Mouse (Mus musculus) intestine, postnatal 0 days (tissue): ENCODE measurements around the gene Ggt1. TPM values are rescaled to one million over a fixed set of nuclear protein-coding genes. Genes with fewer than 3 reads are reported as not detected.
A peak's percentile ranks its signal among the peaks of the same experiment; 100 is the strongest.

Experiments
- ATAC-seq: fragments of 200-750 bp; cut with Nextera tagmentation; 2 replicates; pipeline ENCODE4 v1.8.0; 2017; ENCODE audit warnings: mild to moderate bottlenecking, moderate TSS enrichment, moderate library complexity
- H3K27ac ChIP-seq: fragments of 300-500 bp; sonication (generic); 2 replicates; pipeline ENCODE4 v1.5.1; 2014; ENCODE audit warnings: mild to moderate bottlenecking, low read depth, low read length, moderate library complexity
- H3K27me3 ChIP-seq: fragments of 300-500 bp; sonication (generic); replicated peaks from 2 replicates; pipeline ENCODE4 v1.6.1; 2014; ENCODE audit warnings: low read length, mixed read lengths; ENCODE audit not compliant: control insufficient read depth, insufficient read depth
- H3K36me3 ChIP-seq: fragments of 300-500 bp; sonication (generic); 2 replicates; pipeline ENCODE4 v1.6.1; 2014; ENCODE audit warnings: mild to moderate bottlenecking, moderate library complexity; ENCODE audit not compliant: control insufficient read depth, insufficient read depth
- H3K4me1 ChIP-seq: fragments of 300-500 bp; sonication (generic); replicated peaks from 2 replicates; pipeline ENCODE4 v1.6.1; 2014; ENCODE audit warnings: antibody characterized with exemption, low read length, mixed read lengths; ENCODE audit not compliant: control insufficient read depth, insufficient read depth
- H3K4me2 ChIP-seq: fragments of 300-500 bp; sonication (generic); replicated peaks from 2 replicates; pipeline ENCODE4 v1.6.1; 2014; ENCODE audit warnings: low read depth, mild to moderate bottlenecking, moderate library complexity
- H3K4me3 ChIP-seq: fragments of 300-500 bp; sonication (generic); 2 replicates; pipeline ENCODE4 v1.5.1; 2014; ENCODE audit warnings: low read depth, low read length
- H3K9ac ChIP-seq: fragments of 300-500 bp; sonication (generic); 2 replicates; pipeline ENCODE4 v1.6.1; 2014; ENCODE audit warnings: mild to moderate bottlenecking, low read depth, low read length
- H3K9me3 ChIP-seq: fragments of 300-500 bp; sonication (generic); 2 replicates; pipeline ENCODE4 v1.6.1; 2016; ENCODE audit warnings: mixed run types; ENCODE audit not compliant: control insufficient read depth
- CTCF ChIP-seq: sonication (generic); IDR thresholded peaks from 2 replicates; pipeline ENCODE4 v1.5.1; 2016; ENCODE audit warnings: low read depth, mild to moderate bottlenecking, control low read depth, antibody characterized with exemption, moderate library complexity
- WGBS: fragments of 180-500 bp; shearing (Covaris S2); extraction: QIAGEN DNeasy Blood & Tissue Kit; methylation state at CpG from one replicate; pipeline ENCODE4 v1.1.7; 2014; 5-methylcytosine and 5-hydroxymethylcytosine counted together
- polyA plus RNA-seq: library from polyadenylated mRNA; unstranded; fragments of >200 nt; fragmentation: Nextera tagmentation; extraction: Ambion mirVana; gene quantifications from 2 replicates; pipeline ENCODE4 v1.2.1, GENCODE M21; 2015

The Ggt1 gene
- polyA plus RNA-seq, 1 experiment from 2014 or later = 132 TPM

- Histone ChIP-seq H3K9ac (no peak overlapping the region), H3K4me1 (no peaks in the 10 kb centered on the region), H3K9me3 (0 out of 2 replicates have a peak, but pooled peaks cover 7% of the 10 kb centered on the region), H3K36me3 (no peaks in the 10 kb centered on the region), H3K27ac (no peak overlapping the region), H3K4me2 (no peak overlapping the region), H3K4me3 (no peak overlapping the region), H3K27me3 (no peaks in the 10 kb centered on the region)
- WGBS = 45% methylated on average over 8 of the region's 8 CpGs
- TF ChIP-seq CTCF = no peak
- ATAC-seq = 0 out of 2 replicates have a peak, but pooled peaks have one; percentile 40
These were observed 34.6 kb downstream of the Ggt1 start for GRCm38 (mm10) chr10:75595981-75596380.

DNA sequence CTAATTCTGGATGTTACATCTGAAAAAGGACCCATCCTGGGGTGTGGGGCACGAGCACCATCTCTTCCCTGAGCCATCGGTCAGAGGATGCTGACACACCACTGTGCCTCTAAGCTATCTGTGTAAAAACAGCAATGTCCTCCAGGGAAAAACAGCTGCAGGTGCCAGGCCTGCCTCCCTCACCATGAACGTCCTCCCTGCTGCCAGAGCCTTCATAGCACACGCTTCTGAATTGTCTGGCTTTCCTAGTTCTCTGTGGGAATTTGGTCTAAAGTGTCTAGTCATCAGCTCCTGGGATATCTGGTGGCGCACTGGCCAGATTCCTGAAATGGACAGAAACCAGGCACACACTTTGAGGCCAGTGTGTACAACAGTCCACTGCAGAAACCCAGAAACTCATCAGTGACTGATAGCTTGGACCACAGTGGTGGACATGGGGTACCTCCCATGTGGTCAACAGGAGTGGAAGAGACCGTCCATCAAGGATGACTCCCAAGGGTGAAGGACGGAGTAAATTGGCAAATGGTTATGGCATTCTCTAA lies 38.9 kb downstream of the Ggt1 start:
- 79% methylated on average over 7 of the region's 7 CpGs for WGBS
- Histone ChIP-seq H3K27me3 (no peaks in the 10 kb centered on the region), H3K27ac (no peak overlapping the region)

DNA sequence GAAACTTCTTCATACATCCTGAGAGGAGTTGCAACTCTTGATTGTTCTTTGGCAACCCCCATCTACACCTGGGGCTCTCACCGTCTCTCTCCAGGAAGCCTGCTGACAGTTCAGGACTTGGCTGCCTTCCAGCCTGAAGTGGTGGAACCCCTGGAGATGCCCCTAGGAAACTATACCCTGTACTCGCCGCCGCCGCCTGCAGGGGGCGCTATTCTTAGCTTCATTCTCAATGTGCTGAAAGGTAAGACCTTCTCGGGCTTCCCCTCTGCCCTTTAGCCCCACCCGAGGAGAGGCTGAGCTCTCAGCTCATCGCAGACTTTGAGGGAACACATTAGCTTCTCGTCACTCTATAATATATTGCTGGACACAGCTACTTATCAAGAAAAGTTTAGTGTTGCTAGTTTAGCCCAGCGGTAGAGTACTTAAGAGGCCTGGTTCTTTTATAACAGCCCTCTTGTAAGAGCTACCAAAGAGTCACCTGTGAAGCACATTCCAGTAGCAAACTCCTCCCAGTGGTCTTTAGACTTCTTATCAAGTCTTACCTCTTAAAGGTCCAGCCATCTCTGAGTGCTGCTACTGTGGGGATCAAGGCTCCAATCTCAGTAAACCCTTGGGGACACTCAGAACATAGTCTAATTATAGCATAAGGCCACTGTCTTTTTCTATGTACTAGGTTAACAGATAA lies 43.9 kb downstream of the Ggt1 start:
- TF ChIP-seq CTCF = peak; percentile 58
- Histone ChIP-seq H3K36me3 (no peaks in the 10 kb centered on the region), H3K9me3 (no peaks in the 10 kb centered on the region), H3K27ac (no peak overlapping the region), H3K4me2 (no peak overlapping the region), H3K4me3 (no peak overlapping the region), H3K4me1 (no peaks in the 10 kb centered on the region), H3K27me3 (no peaks in the 10 kb centered on the region), H3K9ac (no peak overlapping the region)
- ATAC-seq = peak; percentile 48
- 33% methylated on average over 11 of the region's 11 CpGs for WGBS

More for the DNA sequence above, 38.9 kb downstream of the Ggt1 start:
- Histone ChIP-seq H3K9ac (no peak overlapping the region), H3K4me1 (no peaks in the 10 kb centered on the region), H3K36me3 (no peaks in the 10 kb centered on the region), H3K9me3 (0 out of 2 replicates have a peak, but pooled peaks cover 7% of the 10 kb centered on the region), H3K4me3 (no peak overlapping the region), H3K4me2 (no peak overlapping the region)
- TF ChIP-seq CTCF = no peak
- no peak for ATAC-seq

GRCm38 (mm10) chr10:75607253-75607652 lies 45.8 kb downstream of the Ggt1 start:
- H3K4me1 ChIP-seq = no peaks in the 10 kb centered on the region
- no peak overlapping the region for H3K27ac ChIP-seq
- no peak overlapping the region for H3K9ac ChIP-seq
- TF ChIP-seq CTCF = no peak
- no peaks in the 10 kb centered on the region for H3K27me3 ChIP-seq
- H3K36me3 ChIP-seq = no peaks in the 10 kb centered on the region
- no peak overlapping the region for H3K4me3 ChIP-seq
- no peak for ATAC-seq
- no peak overlapping the region for H3K4me2 ChIP-seq
- H3K9me3 ChIP-seq = no peaks in the 10 kb centered on the region
- WGBS = 84% methylated on average over 4 of the region's 4 CpGs

DNA sequence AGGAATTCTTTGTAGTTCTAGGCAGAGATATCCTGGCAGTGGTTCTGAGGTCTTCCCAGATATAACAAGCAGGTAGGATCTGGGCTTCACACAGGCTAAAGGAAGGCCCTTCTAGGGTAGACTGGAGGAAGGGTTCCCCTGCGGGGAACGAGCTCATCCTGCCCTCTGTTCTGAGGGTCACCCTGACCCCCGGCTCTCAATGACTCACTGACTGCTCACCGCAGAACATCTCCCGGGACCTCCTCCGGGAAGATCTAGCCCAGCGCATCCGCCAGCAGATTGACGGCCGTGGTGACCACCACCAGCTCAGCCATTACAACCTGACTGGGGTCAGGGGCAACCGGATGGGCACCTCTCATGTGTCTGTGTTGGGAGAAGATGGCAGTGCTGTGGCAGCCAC lies 47.6 kb downstream of the Ggt1 start:
- Histone ChIP-seq H3K36me3 (no peaks in the 10 kb centered on the region), H3K27ac (no peak overlapping the region), H3K9me3 (no peaks in the 10 kb centered on the region), H3K4me3 (no peak overlapping the region), H3K27me3 (no peaks in the 10 kb centered on the region), H3K4me1 (no peaks in the 10 kb centered on the region), H3K4me2 (no peak overlapping the region), H3K9ac (no peak overlapping the region)
- no peak for TF ChIP-seq CTCF
- ATAC-seq = no peak
- 84% methylated on average over 11 of the region's 11 CpGs for WGBS

DNA sequence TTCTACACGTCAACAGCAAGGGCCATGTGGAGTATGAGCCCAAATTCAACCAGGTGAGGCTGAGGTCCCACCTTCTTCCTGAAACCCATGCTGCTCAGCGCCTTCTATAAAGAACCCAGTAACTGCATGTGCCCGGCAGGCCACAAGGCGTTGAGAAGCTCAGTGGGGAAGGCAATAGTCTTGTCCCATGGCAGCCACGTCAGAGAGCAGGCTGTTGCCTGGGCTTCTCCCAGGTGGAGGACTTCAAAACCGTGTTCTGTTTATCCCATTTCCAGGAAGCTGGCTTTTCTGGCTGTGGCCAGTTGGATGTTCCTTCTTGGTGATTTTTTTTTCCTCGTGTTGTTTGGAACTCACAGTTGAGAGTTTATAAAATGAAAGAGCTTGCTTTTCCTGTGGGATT lies 49.1 kb downstream of the Ggt1 start:
- no peaks in the 10 kb centered on the region for H3K36me3 ChIP-seq
- TF ChIP-seq CTCF = no peak
- no peak for ATAC-seq
- H3K4me1 ChIP-seq = no peaks in the 10 kb centered on the region
- no peak overlapping the region for H3K9ac ChIP-seq
- no peaks in the 10 kb centered on the region for H3K27me3 ChIP-seq
- no peak overlapping the region for H3K4me3 ChIP-seq
- no peak overlapping the region for H3K27ac ChIP-seq
- H3K9me3 ChIP-seq = no peaks in the 10 kb centered on the region
- WGBS = 48% methylated on average over 7 of the region's 7 CpGs
- no peak overlapping the region for H3K4me2 ChIP-seq
